Mouse (Mus musculus): ENCODE results near the gene Gm28043.

- TF ChIP-seq POLR2A (IDR thresholded peaks at IDR 0.05; ENCODE audit: borderline replicate concordance, extremely low read depth, low read depth, low read length) (no peak), CTCF (IDR thresholded peaks at IDR 0.05; ENCODE audit: insufficient read depth, low read length) (no peak)
These were observed 113.4 kb downstream of the Gm28043 start for GRCm38 (mm10) chr17:29728082-29728481.

Data from lung, adult 2 months (tissue).